Mouse (Mus musculus) heart, embryonic 14.5 days (tissue): ENCODE data around the gene Pex14. TPM values are rescaled to one million over a fixed set of nuclear protein-coding genes. Genes with fewer than 3 reads are reported as not detected.

Experiments used
- ATAC-seq: fragments of 200-750 bp; cut with Nextera tagmentation; 2 replicates; pipeline ENCODE4 v1.8.0; 2017; ENCODE audit warnings: low read depth, moderate TSS enrichment; ENCODE audit not compliant: insufficient number of reproducible peaks, insufficient read depth, low FRiP score
- H3K27ac ChIP-seq, 2 experiments: fragments of 200-500 bp in 1 of 2; fragments of 300-500 bp in 1 of 2; sonication (generic) in 1 of 2; replicated peaks in 1 of 2; 2 replicates each; pipeline ENCODE4 v1.5.1; 2012 to 2014; ENCODE audit warnings: low read depth in 2 of 2, low read length in 2 of 2, control low read depth in 1 of 2, mild to moderate bottlenecking in 1 of 2, mixed read lengths in 1 of 2; ENCODE audit not compliant: control insufficient read depth in 1 of 2, insufficient read depth in 1 of 2
- H3K27me3 ChIP-seq: fragments of 300-500 bp; sonication (generic); 2 replicates; pipeline ENCODE4 v1.6.1; 2014; ENCODE audit warnings: mild to moderate bottlenecking, low read length, control low read depth; ENCODE audit not compliant: control insufficient read depth, insufficient read depth
- H3K36me3 ChIP-seq: fragments of 300-500 bp; sonication (generic); 2 replicates; pipeline ENCODE4 v1.6.1; 2014; ENCODE audit warnings: mild to moderate bottlenecking, control low read depth, low read length, mixed read lengths; ENCODE audit not compliant: control insufficient read depth, insufficient read depth
- H3K4me1 ChIP-seq, 2 experiments: fragments of 200-500 bp in 1 of 2; fragments of 300-500 bp in 1 of 2; sonication (generic) in 1 of 2; 2 replicates each; pipeline ENCODE4 v1.6.1; 2012 to 2014; ENCODE audit warnings: low read length in 2 of 2, control low read depth in 1 of 2, mixed read lengths in 1 of 2; ENCODE audit not compliant: control insufficient read depth in 2 of 2, insufficient read depth in 2 of 2
- H3K4me2 ChIP-seq: fragments of 300-500 bp; sonication (generic); 2 replicates; pipeline ENCODE4 v1.6.1; 2014; ENCODE audit warnings: mild to moderate bottlenecking, low read length
- H3K4me3 ChIP-seq, 2 experiments: fragments of 200-500 bp in 1 of 2; fragments of 300-500 bp in 1 of 2; sonication (generic) in 1 of 2; 2 replicates each; pipeline ENCODE4 v1.5.1; 2012 to 2014; ENCODE audit warnings: low read length in 2 of 2, mild to moderate bottlenecking in 2 of 2, control low read depth in 1 of 2, low read depth in 1 of 2, moderate library complexity in 1 of 2; ENCODE audit not compliant: control insufficient read depth in 1 of 2, insufficient read depth in 1 of 2
- H3K9ac ChIP-seq: fragments of 300-500 bp; sonication (generic); 2 replicates; pipeline ENCODE4 v1.6.1; 2014; ENCODE audit warnings: mild to moderate bottlenecking, low read length
- H3K9me3 ChIP-seq: fragments of 300-500 bp; sonication (generic); 2 replicates; pipeline ENCODE4 v1.6.1; 2016; ENCODE audit warnings: low read length, control low read depth; ENCODE audit not compliant: control insufficient read depth
- WGBS: fragments of 180-500 bp; shearing (Covaris S2); extraction: QIAGEN DNeasy Blood & Tissue Kit; methylation state at CpG from one replicate; pipeline ENCODE4 v1.1.7; 2014; 5-methylcytosine and 5-hydroxymethylcytosine counted together
- polyA plus RNA-seq: library from polyadenylated mRNA; unstranded; fragments of >200 nt; fragmentation: Nextera tagmentation; extraction: Ambion mirVana; gene quantifications from 2 replicates; pipeline ENCODE4 v1.2.1, GENCODE M21; 2014

Gene Pex14
- polyA plus RNA-seq, 1 experiment from 2014 or later: 31.2 TPM

GRCm38 (mm10) chr4:149138515-149138914 is 38.8 kb upstream of the Pex14 start:
- H3K9me3 ChIP-seq: no peaks in the 10 kb centered on the region
- H3K36me3 ChIP-seq: no peaks in the 10 kb centered on the region
- no peak overlapping the region for H3K4me2 ChIP-seq
- no peak overlapping the region for H3K4me3 ChIP-seq
- 79% methylated on average over 8 of the region's 8 CpGs for whole genome bisulfite sequencing
- no peak overlapping the region for H3K9ac ChIP-seq
- no peak overlapping the region for H3K27ac ChIP-seq
- ATAC-seq: no peak
- H3K27me3 ChIP-seq: no peaks in the 10 kb centered on the region
- peaks cover 2 to 5% of the 10 kb centered on the region in 2 experiments; a peak in 2 of 4 replicates for H3K4me1 ChIP-seq

GRCm38 (mm10) chr4:149136982-149137770 is 37.5 kb upstream of the Pex14 start, which contains the start of gene Cenps:
TSS of gene Cenps (minus strand) at chr4:149137629.
- Histone ChIP-seq H3K4me1 (peaks cover 2 to 5% of the 10 kb centered on the region in 2 experiments; a peak in 2 of 4 replicates), H3K9me3 (no peaks in the 10 kb centered on the region), H3K27ac (peak within 1 kb of the TSS; percentile 85 to 87), H3K27me3 (no peaks in the 10 kb centered on the region), H3K4me2 (peak within 1 kb of the TSS; percentile 85), H3K9ac (peak within 1 kb of the TSS; percentile 78), H3K36me3 (0 out of 2 replicates have a peak, but pooled peaks cover 4% of the 10 kb centered on the region), H3K4me3 (peak within 1 kb of the TSS; percentile 65 to 72)
- WGBS: 1% methylated on average over 68 of the region's 68 CpGs
- peak; percentile 89 for ATAC-seq

GRCm38 (mm10) chr4:149136116-149136850 is 36.6 kb upstream of the Pex14 start:
- Histone ChIP-seq H3K9me3 (no peaks in the 10 kb centered on the region), H3K4me3 (peak overlapping the region; percentile 65 to 72), H3K36me3 (peaks cover 12% of the 10 kb centered on the region), H3K9ac (peak overlapping the region; percentile 78), H3K27me3 (no peaks in the 10 kb centered on the region), H3K4me1 (peaks cover 2 to 5% of the 10 kb centered on the region in 2 experiments; a peak in 2 of 4 replicates), H3K27ac (no peak overlapping the region), H3K4me2 (peak overlapping the region; percentile 85)
- ATAC-seq: no peak
- WGBS: 64% methylated on average over 18 of the region's 18 CpGs

- no peak overlapping the region for H3K4me2 ChIP-seq
- WGBS: 86% methylated on average over 5 of the region's 5 CpGs
- peaks cover 35% of the 10 kb centered on the region for H3K36me3 ChIP-seq
- H3K27me3 ChIP-seq: no peaks in the 10 kb centered on the region
- no peak for ATAC-seq
- H3K27ac ChIP-seq: no peak overlapping the region
- H3K4me3 ChIP-seq: no peak overlapping the region
- peaks cover 2 to 5% of the 10 kb centered on the region in 2 experiments; a peak in 2 of 4 replicates for H3K4me1 ChIP-seq
- no peak overlapping the region; the same call in 1 of the 2 replicates for H3K9ac ChIP-seq
- no peaks in the 10 kb centered on the region for H3K9me3 ChIP-seq
These were observed 33.7 kb upstream of the Pex14 start for GRCm38 (mm10) chr4:149133395-149133794.

GRCm38 (mm10) chr4:149131789-149132565 is 32.3 kb upstream of the Pex14 start:
- 90% methylated on average over 21 of the region's 21 CpGs for WGBS
- H3K27me3 ChIP-seq: no peaks in the 10 kb centered on the region
- no peak overlapping the region for H3K4me2 ChIP-seq
- H3K9ac ChIP-seq: no peak overlapping the region
- H3K9me3 ChIP-seq: no peaks in the 10 kb centered on the region
- peaks cover 45% of the 10 kb centered on the region for H3K36me3 ChIP-seq
- ATAC-seq: no peak
- no peak overlapping the region for H3K27ac ChIP-seq
- peaks cover 2 to 5% of the 10 kb centered on the region in 2 experiments; a peak in 2 of 4 replicates for H3K4me1 ChIP-seq
- H3K4me3 ChIP-seq: no peak overlapping the region

- Histone ChIP-seq H3K9me3 (no peaks in the 10 kb centered on the region), H3K27ac (no peak overlapping the region), H3K9ac (no peak overlapping the region), H3K27me3 (no peaks in the 10 kb centered on the region), H3K4me2 (no peak overlapping the region), H3K4me1 (no peaks in the 10 kb centered on the region), H3K4me3 (no peak overlapping the region), H3K36me3 (peaks cover 53% of the 10 kb centered on the region)
- no peak for ATAC-seq
- WGBS: 89% methylated on average over 23 of the region's 23 CpGs
These were observed 31.5 kb upstream of the Pex14 start for GRCm38 (mm10) chr4:149131021-149131752.
